Mouse (Mus musculus): ENCODE data around the gene Mymk. TPM values are rescaled to one million over a fixed set of nuclear protein-coding genes. Genes with fewer than 3 reads are reported as not detected.

Mymk gene
- polyA plus RNA-seq, 2 experiments, result not detected

DNA sequence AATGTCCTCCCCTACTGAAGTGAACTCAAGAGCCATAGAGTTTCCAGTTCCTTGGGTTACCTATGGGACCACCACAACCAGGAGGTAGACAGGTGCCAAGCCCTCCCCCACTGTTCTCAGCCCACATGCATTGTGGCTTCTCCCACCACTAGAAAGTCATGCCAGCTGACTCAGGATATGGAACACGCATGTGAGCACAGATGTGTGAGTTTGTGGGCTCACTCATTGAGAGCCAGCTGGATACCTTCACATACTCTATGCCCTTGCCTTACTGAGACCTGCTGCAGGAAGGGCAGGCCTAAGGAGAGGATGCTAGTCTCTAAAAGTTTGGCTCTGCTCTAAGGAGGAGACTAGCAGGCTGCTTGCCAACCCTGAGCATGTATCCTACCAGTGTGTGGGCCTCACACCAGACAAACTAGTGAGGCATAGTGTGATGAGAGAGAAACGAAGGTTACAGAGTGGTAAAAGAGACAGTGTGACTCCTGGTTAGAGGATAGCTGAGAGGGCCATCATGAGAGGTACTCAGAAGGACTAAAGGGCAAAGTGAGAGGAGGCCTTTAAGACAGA lies 1.6 kb downstream of the Mymk start:
- WGBS (ENCODE audit: insufficient replicate concordance), result 34% methylated on average over 2 of the region's 2 CpGs

DNA sequence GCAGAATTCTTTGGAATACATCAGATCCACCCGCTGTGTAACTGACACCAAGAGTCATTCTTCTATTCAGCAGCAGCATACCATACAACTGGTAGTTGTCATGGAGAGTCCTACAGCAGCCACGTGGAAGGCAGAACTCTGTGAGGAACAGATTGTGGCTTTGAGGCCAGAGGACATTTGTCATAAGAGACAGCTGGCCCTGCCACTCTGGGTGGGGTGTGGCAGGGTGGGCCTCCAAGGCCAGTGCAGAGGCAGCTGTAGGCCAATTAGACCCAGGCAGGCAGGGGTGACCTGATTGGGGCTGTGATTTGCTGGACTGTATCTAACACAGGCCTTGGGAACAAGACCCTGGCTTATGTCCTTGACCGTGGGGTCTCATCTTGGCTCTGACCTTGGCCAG lies 2.3 kb downstream of the Mymk start:
- H3K4me2 ChIP-seq (ENCODE audit: low read depth), result no peak overlapping the region
- TF ChIP-seq EP300 (IDR thresholded peaks at IDR 0.05; ENCODE audit: low read depth), result no peak
- no peak for TF ChIP-seq CTCF (IDR thresholded peaks at IDR 0.05; ENCODE audit: low read depth)
- H3K27ac ChIP-seq, result no peak overlapping the region
- no peak for ATAC-seq (ENCODE audit: insufficient read depth)
- no peaks in the 10 kb centered on the region for H3K9me3 ChIP-seq (ENCODE audit: control insufficient read depth, low read length)
- H3K36me3 ChIP-seq (replicated peaks; ENCODE audit: control insufficient read depth, insufficient read depth, low read depth), result no peaks in the 10 kb centered on the region
- no peaks in the 10 kb centered on the region for H3K27me3 ChIP-seq (ENCODE audit: control insufficient read depth, insufficient read depth, low read length)
- no peak for DNase-seq (ENCODE audit: low read depth in 3 of 3, low spot score in 3 of 3)
- no peaks in the 10 kb centered on the region for H3K4me1 ChIP-seq (replicated peaks; ENCODE audit: control insufficient read depth in 2 of 2, insufficient read depth in 2 of 2, low read length in 1 of 2)
- WGBS (ENCODE audit: insufficient replicate concordance), result 46% methylated on average over 3 of the region's 3 CpGs
- no peak overlapping the region for H3K9ac ChIP-seq (replicated peaks)
- no peak overlapping the region for H3K4me3 ChIP-seq (ENCODE audit: insufficient read depth in 1 of 2, low read depth in 2 of 2, low read length in 2 of 2)

More for the DNA sequence above, 1.6 kb downstream of the Mymk start:
- Histone ChIP-seq H3K36me3 (replicated peaks; ENCODE audit: control insufficient read depth, insufficient read depth, low read depth) (no peaks in the 10 kb centered on the region), H3K4me3 (ENCODE audit: insufficient read depth in 1 of 2, low read depth in 2 of 2, low read length in 2 of 2) (no peak overlapping the region), H3K4me1 (replicated peaks; ENCODE audit: control insufficient read depth in 2 of 2, insufficient read depth in 2 of 2, low read length in 1 of 2) (no peaks in the 10 kb centered on the region), H3K9me3 (ENCODE audit: control insufficient read depth, low read length) (no peaks in the 10 kb centered on the region), H3K9ac (replicated peaks) (no peak overlapping the region), H3K4me2 (ENCODE audit: low read depth) (no peak overlapping the region), H3K27ac (no peak overlapping the region), H3K27me3 (ENCODE audit: control insufficient read depth, insufficient read depth, low read length) (no peaks in the 10 kb centered on the region)
- TF ChIP-seq EP300 (IDR thresholded peaks at IDR 0.05; ENCODE audit: low read depth), result no peak
- TF ChIP-seq CTCF (IDR thresholded peaks at IDR 0.05; ENCODE audit: low read depth), result no peak
- DNase-seq (ENCODE audit: low read depth in 3 of 3, low spot score in 3 of 3), result no peak
- no peak for ATAC-seq (ENCODE audit: insufficient read depth)

GRCm38 (mm10) chr2:27067996-27068395 lies 4.0 kb downstream of the Mymk start:
- Histone ChIP-seq H3K36me3 (replicated peaks; ENCODE audit: control insufficient read depth, insufficient read depth, low read depth) (no peaks in the 10 kb centered on the region), H3K9ac (replicated peaks) (no peak overlapping the region), H3K9me3 (ENCODE audit: control insufficient read depth, low read length) (no peaks in the 10 kb centered on the region), H3K27ac (no peak overlapping the region), H3K4me1 (replicated peaks; ENCODE audit: control insufficient read depth in 2 of 2, insufficient read depth in 2 of 2, low read length in 1 of 2) (no peaks in the 10 kb centered on the region), H3K4me3 (ENCODE audit: insufficient read depth in 1 of 2, low read depth in 2 of 2, low read length in 2 of 2) (no peak overlapping the region), H3K4me2 (ENCODE audit: low read depth) (no peak overlapping the region), H3K27me3 (ENCODE audit: control insufficient read depth, insufficient read depth, low read length) (no peaks in the 10 kb centered on the region)
- DNase-seq (ENCODE audit: low read depth in 3 of 3, low spot score in 3 of 3), result no peak
- no peak for TF ChIP-seq CTCF (IDR thresholded peaks at IDR 0.05; ENCODE audit: low read depth)
- no peak for TF ChIP-seq EP300 (IDR thresholded peaks at IDR 0.05; ENCODE audit: low read depth)
- no peak for ATAC-seq (ENCODE audit: insufficient read depth)
- WGBS (ENCODE audit: insufficient replicate concordance), result 56% methylated on average over 2 of the region's 2 CpGs

DNA sequence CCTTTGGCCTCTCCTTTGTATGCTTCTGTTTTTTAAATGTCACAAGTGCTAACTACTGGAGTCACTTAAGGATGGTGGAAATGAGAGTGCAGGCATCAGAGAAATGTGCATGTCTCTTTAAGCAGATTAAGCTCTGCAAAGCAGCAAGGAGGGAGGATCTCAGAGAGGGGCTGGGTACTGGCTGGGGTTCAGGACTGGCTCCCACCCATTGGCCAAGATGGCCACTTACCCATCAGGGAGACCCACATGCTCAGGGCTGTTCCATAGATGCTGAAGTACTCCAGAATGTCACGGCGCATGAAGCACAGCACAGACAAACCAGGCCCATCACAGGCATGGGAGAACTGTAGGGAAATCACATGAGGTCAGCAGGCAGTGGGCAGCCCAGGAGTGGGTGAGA lies 4.9 kb downstream of the Mymk start:
- no peak overlapping the region for H3K27ac ChIP-seq
- ATAC-seq (ENCODE audit: insufficient read depth) (no peak), DNase-seq (ENCODE audit: low read depth in 3 of 3, low spot score in 3 of 3) (no peak)
- peaks cover 0 to 2% of the 10 kb centered on the region in 2 experiments; a peak in 1 of 4 replicates for H3K4me1 ChIP-seq (replicated peaks; ENCODE audit: control insufficient read depth in 2 of 2, insufficient read depth in 2 of 2, low read length in 1 of 2)
- TF ChIP-seq CTCF (IDR thresholded peaks at IDR 0.05; ENCODE audit: low read depth), result no peak
- TF ChIP-seq EP300 (IDR thresholded peaks at IDR 0.05; ENCODE audit: low read depth), result no peak
- no peaks in the 10 kb centered on the region for H3K9me3 ChIP-seq (ENCODE audit: control insufficient read depth, low read length)
- no peak overlapping the region for H3K4me2 ChIP-seq (ENCODE audit: low read depth)
- H3K4me3 ChIP-seq (ENCODE audit: insufficient read depth in 1 of 2, low read depth in 2 of 2, low read length in 2 of 2), result no peak overlapping the region
- H3K27me3 ChIP-seq (ENCODE audit: control insufficient read depth, insufficient read depth, low read length), result no peaks in the 10 kb centered on the region
- 78% methylated on average over 2 of the region's 2 CpGs for WGBS (ENCODE audit: insufficient replicate concordance)
- H3K36me3 ChIP-seq (replicated peaks; ENCODE audit: control insufficient read depth, insufficient read depth, low read depth), result no peaks in the 10 kb centered on the region
- H3K9ac ChIP-seq (replicated peaks), result no peak overlapping the region

DNA sequence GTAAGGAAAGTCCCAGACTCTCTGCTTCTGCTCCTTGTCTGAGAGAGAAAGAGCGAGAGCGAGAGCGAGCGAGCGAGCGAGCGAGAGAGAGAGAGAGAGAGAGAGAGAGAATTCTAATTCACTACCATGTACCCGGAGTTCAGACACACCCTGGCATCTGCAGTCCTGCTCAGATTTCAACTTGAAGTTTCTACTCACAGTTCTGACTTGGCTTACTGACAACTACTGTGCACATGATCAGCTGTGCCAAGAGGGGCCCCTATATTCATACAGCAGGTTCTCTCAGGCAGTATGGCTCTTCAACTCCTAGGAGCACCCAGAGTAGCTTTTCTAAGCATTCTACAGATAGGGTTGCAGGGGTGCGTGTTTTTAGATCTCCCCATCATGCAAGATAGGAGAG lies 12.8 kb downstream of the Mymk start:
- TF ChIP-seq EP300 (IDR thresholded peaks at IDR 0.05; ENCODE audit: low read depth) (no peak), CTCF (IDR thresholded peaks at IDR 0.05; ENCODE audit: low read depth) (no peak)
- ATAC-seq (ENCODE audit: insufficient read depth), result no peak
- Histone ChIP-seq H3K4me3 (ENCODE audit: insufficient read depth in 1 of 2, low read depth in 2 of 2, low read length in 2 of 2) (no peak overlapping the region), H3K4me2 (ENCODE audit: low read depth) (no peak overlapping the region), H3K9ac (replicated peaks) (no peak overlapping the region), H3K36me3 (replicated peaks; ENCODE audit: control insufficient read depth, insufficient read depth, low read depth) (no peaks in the 10 kb centered on the region), H3K27ac (no peak overlapping the region), H3K9me3 (ENCODE audit: control insufficient read depth, low read length) (no peaks in the 10 kb centered on the region), H3K4me1 (replicated peaks; ENCODE audit: control insufficient read depth in 2 of 2, insufficient read depth in 2 of 2, low read length in 1 of 2) (peaks cover 0 to 7% of the 10 kb centered on the region in 2 experiments; a peak in 1 of 4 replicates), H3K27me3 (ENCODE audit: control insufficient read depth, insufficient read depth, low read length) (no peaks in the 10 kb centered on the region)
- 71% methylated on average over 9 of the region's 9 CpGs for WGBS (ENCODE audit: insufficient replicate concordance)
- DNase-seq (ENCODE audit: low read depth in 3 of 3, low spot score in 3 of 3), result no peak
